Mouse (Mus musculus): ENCODE results near the gene Cand1. TPM values are rescaled to one million over a fixed set of nuclear protein-coding genes. Genes with fewer than 3 reads are reported as not detected.

The Cand1 gene
- polyA plus RNA-seq, 1 experiment, result 27.1 TPM

DNA sequence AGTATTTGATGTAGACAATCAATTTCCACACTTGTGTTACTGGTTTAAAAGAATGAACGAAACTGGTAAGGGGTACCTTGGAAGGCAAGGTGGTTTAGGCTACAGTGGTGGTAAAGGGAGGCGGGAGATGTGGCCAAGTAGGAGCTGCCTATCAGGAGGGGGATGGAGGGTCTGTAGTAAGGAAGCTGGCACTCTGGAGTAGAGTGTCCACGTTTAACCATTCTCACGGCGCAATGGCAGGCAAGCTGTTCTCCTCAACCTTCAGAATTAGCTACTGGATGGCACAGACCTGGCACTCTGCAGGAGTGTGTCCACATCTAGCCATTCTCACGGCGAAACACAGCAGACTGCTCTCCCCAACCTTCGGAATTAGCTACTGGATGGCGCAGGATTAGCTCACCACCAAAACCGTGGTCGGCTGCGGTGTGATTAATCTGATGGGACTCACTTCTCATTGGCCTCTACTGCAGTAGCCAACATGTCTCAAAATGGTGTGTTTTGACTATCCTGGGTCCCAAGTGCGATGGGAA lies 42.2 kb downstream of the Cand1 start:
- Histone ChIP-seq H3K4me3 (ENCODE audit: insufficient read depth, low read depth, low read length) (no peak overlapping the region), H3K27ac (ENCODE audit: insufficient read depth, low read depth, low read length) (no peak overlapping the region), H3K36me3 (ENCODE audit: control insufficient read depth, insufficient read depth, low read length) (peaks cover 5% of the 10 kb centered on the region), H3K27me3 (replicated peaks; ENCODE audit: control insufficient read depth, insufficient read depth, low read length) (no peaks in the 10 kb centered on the region), H3K4me1 (ENCODE audit: control insufficient read depth, insufficient read depth, low read length) (no peaks in the 10 kb centered on the region)
- 96% methylated on average over 13 of the region's 13 CpGs for WGBS
- no peak for DNase-seq
- TF ChIP-seq CTCF (conservative IDR thresholded peaks at IDR 0.05; ENCODE audit: insufficient read depth, insufficient read length, low read depth, low read length), result no peak
- no peak for TF ChIP-seq POLR2A (IDR thresholded peaks at IDR 0.05; ENCODE audit: low read depth, low read length)

DNA sequence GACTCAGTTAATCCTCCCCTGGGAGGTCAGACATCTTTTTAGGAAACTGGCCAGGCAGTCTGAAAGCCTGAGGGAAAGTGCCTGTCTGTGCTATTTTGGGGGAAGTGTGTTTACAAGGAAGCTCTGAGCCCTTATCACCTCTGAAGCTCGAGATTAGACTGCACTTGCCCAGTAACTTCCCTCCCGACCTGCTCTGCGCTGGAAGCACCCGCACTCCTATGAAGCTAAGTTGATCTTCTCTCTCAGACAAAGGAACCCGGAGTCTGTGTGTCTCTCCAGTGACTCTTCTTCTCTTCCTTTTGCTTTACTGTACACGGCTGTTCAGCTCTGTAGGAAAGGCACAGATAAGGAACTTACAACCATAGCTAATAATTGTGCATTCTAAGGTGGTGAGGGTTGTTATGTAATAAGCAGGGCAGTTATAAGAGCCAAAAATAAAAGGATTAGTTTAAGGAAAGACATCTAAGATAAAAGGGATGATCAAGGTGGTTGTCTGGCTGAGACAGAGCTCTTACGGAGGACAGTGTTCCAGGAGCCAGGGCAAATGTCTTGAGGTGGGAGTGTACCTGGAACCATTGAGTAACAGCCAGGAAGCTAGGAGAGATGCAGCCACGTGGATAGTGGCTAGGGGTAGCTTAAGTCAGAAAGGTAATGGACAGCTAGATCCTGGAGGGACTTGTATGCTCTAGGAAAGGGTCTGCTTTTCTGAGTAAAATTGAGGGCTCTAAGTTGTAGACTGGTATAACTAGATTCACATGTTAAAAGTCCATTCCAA lies 47.1 kb downstream of the Cand1 start:
- 59% methylated on average over 8 of the region's 8 CpGs for WGBS
- DNase-seq, result no peak
- Histone ChIP-seq H3K4me1 (ENCODE audit: control insufficient read depth, insufficient read depth, low read length) (no peaks in the 10 kb centered on the region), H3K27ac (ENCODE audit: insufficient read depth, low read depth, low read length) (no peak overlapping the region), H3K36me3 (ENCODE audit: control insufficient read depth, insufficient read depth, low read length) (no peaks in the 10 kb centered on the region), H3K4me3 (ENCODE audit: insufficient read depth, low read depth, low read length) (no peak overlapping the region), H3K27me3 (replicated peaks; ENCODE audit: control insufficient read depth, insufficient read depth, low read length) (no peaks in the 10 kb centered on the region)
- TF ChIP-seq CTCF (conservative IDR thresholded peaks at IDR 0.05; ENCODE audit: insufficient read depth, insufficient read length, low read depth, low read length) (no peak), POLR2A (IDR thresholded peaks at IDR 0.05; ENCODE audit: low read depth, low read length) (no peak)

DNA sequence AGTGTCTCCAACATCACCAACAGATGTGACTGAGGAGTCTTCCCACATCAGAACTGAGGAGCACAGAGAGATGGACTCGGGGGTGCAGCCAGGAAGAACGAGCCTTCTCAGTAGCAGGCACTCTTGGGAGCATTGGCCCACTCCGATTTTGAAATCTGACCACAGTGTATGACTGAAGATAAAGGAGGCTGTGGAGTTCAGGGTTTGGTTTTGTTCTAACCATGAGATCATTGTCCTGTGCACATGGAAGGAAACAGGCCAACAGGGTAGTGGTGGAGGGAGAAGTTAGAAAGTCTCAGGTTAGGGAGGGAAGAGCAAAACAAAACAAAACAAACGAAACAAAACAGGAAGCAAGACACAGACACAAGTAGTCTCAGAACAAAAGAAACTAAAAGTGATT lies 52.1 kb downstream of the Cand1 start:
- no peak for DNase-seq
- Histone ChIP-seq H3K4me1 (ENCODE audit: control insufficient read depth, insufficient read depth, low read length) (no peaks in the 10 kb centered on the region), H3K36me3 (ENCODE audit: control insufficient read depth, insufficient read depth, low read length) (no peaks in the 10 kb centered on the region), H3K27ac (ENCODE audit: insufficient read depth, low read depth, low read length) (no peak overlapping the region), H3K27me3 (replicated peaks; ENCODE audit: control insufficient read depth, insufficient read depth, low read length) (no peaks in the 10 kb centered on the region), H3K4me3 (ENCODE audit: insufficient read depth, low read depth, low read length) (no peak overlapping the region)
- TF ChIP-seq CTCF (conservative IDR thresholded peaks at IDR 0.05; ENCODE audit: insufficient read depth, insufficient read length, low read depth, low read length) (no peak), POLR2A (IDR thresholded peaks at IDR 0.05; ENCODE audit: low read depth, low read length) (no peak)
- WGBS, result 56% methylated on average over 4 of the region's 4 CpGs

DNA sequence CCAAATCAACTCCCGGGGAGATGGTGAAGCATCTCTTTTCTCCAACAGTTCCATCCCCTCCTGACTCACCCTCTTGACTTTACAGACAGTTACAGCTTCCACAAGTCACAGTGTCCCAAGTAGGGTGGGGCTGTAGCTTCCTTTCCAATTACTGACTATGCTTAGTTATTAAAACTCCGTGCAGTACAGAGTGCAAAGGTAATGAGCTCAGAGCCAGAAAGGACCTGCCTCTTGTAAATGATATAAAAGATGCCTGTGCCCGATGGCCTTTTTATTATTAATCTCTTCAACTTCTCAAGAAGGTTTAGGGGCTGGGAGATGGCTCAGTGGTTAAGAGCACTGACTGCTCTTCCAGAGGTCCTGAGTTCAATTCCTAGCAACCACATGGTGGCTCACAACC lies 70.2 kb downstream of the Cand1 start:
- no peak overlapping the region for H3K4me3 ChIP-seq (ENCODE audit: insufficient read depth, low read depth, low read length)
- no peaks in the 10 kb centered on the region for H3K36me3 ChIP-seq (ENCODE audit: control insufficient read depth, insufficient read depth, low read length)
- H3K4me1 ChIP-seq (ENCODE audit: control insufficient read depth, insufficient read depth, low read length), result no peaks in the 10 kb centered on the region
- no peak for TF ChIP-seq POLR2A (IDR thresholded peaks at IDR 0.05; ENCODE audit: low read depth, low read length)
- no peak for TF ChIP-seq CTCF (conservative IDR thresholded peaks at IDR 0.05; ENCODE audit: insufficient read depth, insufficient read length, low read depth, low read length)
- H3K27me3 ChIP-seq (replicated peaks; ENCODE audit: control insufficient read depth, insufficient read depth, low read length), result no peaks in the 10 kb centered on the region
- peak; percentile 62 for DNase-seq
- no peak overlapping the region for H3K27ac ChIP-seq (ENCODE audit: insufficient read depth, low read depth, low read length)
- WGBS, result 68% methylated on average over 3 of the region's 3 CpGs

DNA sequence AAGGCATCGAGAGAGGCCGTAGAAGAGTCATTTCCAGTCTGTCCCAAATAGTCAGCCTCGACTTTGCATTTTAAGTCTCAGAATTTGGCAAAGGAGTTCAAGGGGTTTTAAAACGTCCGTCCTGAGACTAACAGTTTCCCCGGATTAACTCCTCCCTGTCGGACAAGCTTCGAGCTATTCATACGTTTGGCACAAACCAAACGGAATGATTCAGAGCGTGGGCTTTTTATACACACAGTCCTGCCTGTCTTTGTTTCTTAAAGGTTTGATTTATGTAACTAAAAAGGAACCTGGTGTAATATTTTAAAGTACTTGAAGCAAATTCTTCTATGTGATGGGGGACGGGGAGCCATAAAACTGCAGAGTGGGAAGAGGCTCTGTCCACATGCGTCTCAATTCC lies 70.6 kb downstream of the Cand1 start:
- Histone ChIP-seq H3K4me1 (ENCODE audit: control insufficient read depth, insufficient read depth, low read length) (no peaks in the 10 kb centered on the region), H3K36me3 (ENCODE audit: control insufficient read depth, insufficient read depth, low read length) (no peaks in the 10 kb centered on the region), H3K4me3 (ENCODE audit: insufficient read depth, low read depth, low read length) (no peak overlapping the region), H3K27ac (ENCODE audit: insufficient read depth, low read depth, low read length) (no peak overlapping the region), H3K27me3 (replicated peaks; ENCODE audit: control insufficient read depth, insufficient read depth, low read length) (no peaks in the 10 kb centered on the region)
- TF ChIP-seq CTCF (conservative IDR thresholded peaks at IDR 0.05; ENCODE audit: insufficient read depth, insufficient read length, low read depth, low read length) (no peak), POLR2A (IDR thresholded peaks at IDR 0.05; ENCODE audit: low read depth, low read length) (no peak)
- DNase-seq, result no peak
- 79% methylated on average over 13 of the region's 13 CpGs for WGBS

DNA sequence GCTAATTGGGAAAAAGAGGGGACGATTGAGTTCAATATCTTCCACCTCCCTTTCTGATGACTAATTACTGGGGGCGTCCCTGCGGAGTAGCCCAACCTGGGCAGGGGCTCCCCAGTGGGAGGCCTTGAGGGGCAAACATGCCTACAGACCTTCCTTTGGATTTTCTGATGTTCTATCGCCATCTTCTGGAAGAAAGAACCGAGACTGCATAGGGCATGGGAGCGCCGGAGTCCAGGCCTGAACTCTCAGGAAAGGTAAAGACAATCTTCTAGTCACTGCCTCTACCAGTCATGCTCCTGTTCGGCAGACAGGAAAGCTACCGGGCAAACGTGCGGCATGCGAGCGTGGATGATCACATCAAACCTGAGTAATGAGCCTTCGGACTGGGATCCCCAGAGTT lies 71.1 kb downstream of the Cand1 start:
- no peak overlapping the region for H3K4me3 ChIP-seq (ENCODE audit: insufficient read depth, low read depth, low read length)
- H3K27me3 ChIP-seq (replicated peaks; ENCODE audit: control insufficient read depth, insufficient read depth, low read length), result no peaks in the 10 kb centered on the region

DNA sequence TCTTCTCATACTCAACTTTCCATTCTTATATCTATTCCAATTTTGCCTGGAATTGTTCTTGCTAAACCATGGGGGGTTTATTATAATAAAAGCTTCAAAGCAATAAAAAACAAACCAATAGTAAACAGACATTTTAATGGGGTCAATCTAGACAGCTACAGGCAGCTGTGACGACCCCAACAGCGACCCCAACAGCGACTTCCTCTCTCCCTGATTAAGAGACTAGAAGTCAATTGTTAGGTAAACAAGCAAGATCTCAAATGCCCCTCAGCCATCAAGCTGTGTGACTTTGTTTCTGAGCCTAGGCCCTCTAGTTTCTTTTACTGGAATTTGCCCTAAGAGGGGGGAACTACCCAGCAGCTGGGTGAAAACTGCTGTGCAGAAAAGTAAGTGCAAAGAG lies 72.0 kb downstream of the Cand1 start:
- Histone ChIP-seq H3K4me3 (ENCODE audit: insufficient read depth, low read depth, low read length) (no peak overlapping the region), H3K27me3 (replicated peaks; ENCODE audit: control insufficient read depth, insufficient read depth, low read length) (no peaks in the 10 kb centered on the region), H3K27ac (ENCODE audit: insufficient read depth, low read depth, low read length) (no peak overlapping the region), H3K36me3 (ENCODE audit: control insufficient read depth, insufficient read depth, low read length) (no peaks in the 10 kb centered on the region), H3K4me1 (ENCODE audit: control insufficient read depth, insufficient read depth, low read length) (no peaks in the 10 kb centered on the region)
- no peak for DNase-seq
- 25% methylated on average over 3 of the region's 3 CpGs for WGBS
- no peak for TF ChIP-seq CTCF (conservative IDR thresholded peaks at IDR 0.05; ENCODE audit: insufficient read depth, insufficient read length, low read depth, low read length)
- TF ChIP-seq POLR2A (IDR thresholded peaks at IDR 0.05; ENCODE audit: low read depth, low read length), result no peak

More for the DNA sequence above, 71.1 kb downstream of the Cand1 start:
- no peak overlapping the region for H3K27ac ChIP-seq (ENCODE audit: insufficient read depth, low read depth, low read length)
- peak; percentile 25 for DNase-seq
- no peaks in the 10 kb centered on the region for H3K4me1 ChIP-seq (ENCODE audit: control insufficient read depth, insufficient read depth, low read length)
- H3K36me3 ChIP-seq (ENCODE audit: control insufficient read depth, insufficient read depth, low read length), result no peaks in the 10 kb centered on the region
- no peak for TF ChIP-seq POLR2A (IDR thresholded peaks at IDR 0.05; ENCODE audit: low read depth, low read length)
- TF ChIP-seq CTCF (conservative IDR thresholded peaks at IDR 0.05; ENCODE audit: insufficient read depth, insufficient read length, low read depth, low read length), result peak; percentile 52
- 52% methylated on average over 14 of the region's 14 CpGs for WGBS

All from kidney, adult 2 months (tissue).